Mouse (Mus musculus): ENCODE data around the gene Ugcg.
A peak's percentile ranks its signal among the peaks of the same experiment; 100 is the strongest.

GRCm38 (mm10) chr4:59175003-59175402 lies 14.1 kb upstream of the Ugcg start:
- no peak for TF ChIP-seq CTCF (IDR thresholded peaks at IDR 0.05 in 2 of 3, conservative IDR thresholded peaks at IDR 0.05 in 1 of 3; ENCODE audit: control insufficient read depth in 1 of 3, insufficient read depth in 1 of 3, low read depth in 2 of 3, low read length in 3 of 3, poor library complexity in 1 of 3, severe bottlenecking in 1 of 3)
- no peak for TF ChIP-seq GATA1 (IDR thresholded peaks at IDR 0.05; ENCODE audit: low read depth, low read length)
- TF ChIP-seq MEF2A (IDR thresholded peaks at IDR 0.05; ENCODE audit: extremely low read depth, insufficient replicate concordance, low read depth, low read length, poor library complexity, severe bottlenecking), result peak; percentile 11; the same call in 1 of the 2 replicates
- TF ChIP-seq CHD1 (IDR thresholded peaks at IDR 0.05; ENCODE audit: low read depth, low read length), result no peak
- peak; percentile 44; the same call in 1 of the 2 replicates for TF ChIP-seq RCOR1 (IDR thresholded peaks at IDR 0.05; ENCODE audit: low read depth, low read length)
- TF ChIP-seq TAL1 (IDR thresholded peaks at IDR 0.05; ENCODE audit: low read length), result no peak
- TF ChIP-seq EP300 (IDR thresholded peaks at IDR 0.05; ENCODE audit: low read depth in 1 of 2, low read length in 2 of 2), result peak; percentile 31 to 50; a peak in 1 of 4 replicates
- no peak for TF ChIP-seq NRF1 (IDR thresholded peaks at IDR 0.05; ENCODE audit: insufficient read depth, low read depth, low read length, poor library complexity, severe bottlenecking)
- TF ChIP-seq BHLHE40 (IDR thresholded peaks at IDR 0.05; ENCODE audit: borderline replicate concordance, low read depth, low read length), result no peak
- no peak for TF ChIP-seq KAT2A (conservative IDR thresholded peaks at IDR 0.05; ENCODE audit: low read depth, low read length)
- TF ChIP-seq POLR2A (IDR thresholded peaks at IDR 0.05; ENCODE audit: control insufficient read depth in 1 of 2, insufficient read depth in 1 of 2, low read depth in 1 of 2, low read length in 2 of 2, poor library complexity in 1 of 2), result no peak
